Mouse (Mus musculus) heart, embryonic 11.5 days (tissue): ENCODE results near the gene Fam193a. TPM values are rescaled to one million over a fixed set of nuclear protein-coding genes. Genes with fewer than 3 reads are reported as not detected.

Experiments used
- ATAC-seq: fragments of 200-750 bp; cut with Nextera tagmentation; replicated peaks from 2 replicates; pipeline ENCODE4 v1.8.0; 2017; ENCODE audit warnings: moderate library complexity; ENCODE audit not compliant: insufficient number of reproducible peaks, low FRiP score, low TSS enrichment
- H3K27ac ChIP-seq: fragments of 300-500 bp; sonication (generic); 2 replicates; pipeline ENCODE4 v1.5.1; 2014; ENCODE audit warnings: mild to moderate bottlenecking, low read depth, low read length
- H3K27me3 ChIP-seq: fragments of 300-500 bp; sonication (generic); 2 replicates; pipeline ENCODE4 v1.6.1; 2014; ENCODE audit warnings: mild to moderate bottlenecking, low read length, mixed read lengths; ENCODE audit not compliant: control insufficient read depth, insufficient read depth
- H3K36me3 ChIP-seq: fragments of 300-500 bp; sonication (generic); 2 replicates; pipeline ENCODE4 v1.6.1; 2014; ENCODE audit warnings: mild to moderate bottlenecking, low read length, moderate library complexity, mixed read lengths; ENCODE audit not compliant: control insufficient read depth, insufficient read depth
- H3K4me1 ChIP-seq: fragments of 300-500 bp; sonication (generic); 2 replicates; pipeline ENCODE4 v1.6.1; 2014; ENCODE audit warnings: low read length; ENCODE audit not compliant: control insufficient read depth, insufficient read depth
- H3K4me2 ChIP-seq: fragments of 300-500 bp; sonication (generic); 2 replicates; pipeline ENCODE4 v1.6.1; 2014; ENCODE audit warnings: mild to moderate bottlenecking, moderate library complexity
- H3K4me3 ChIP-seq: fragments of 300-500 bp; sonication (generic); 2 replicates; pipeline ENCODE4 v1.5.1; 2014; ENCODE audit warnings: low read depth, low read length
- H3K9ac ChIP-seq: fragments of 300-500 bp; sonication (generic); 2 replicates; pipeline ENCODE4 v1.6.1; 2014; ENCODE audit warnings: mild to moderate bottlenecking, low read depth, low read length, moderate library complexity
- H3K9me3 ChIP-seq: fragments of 300-500 bp; sonication (generic); replicated peaks from 2 replicates; pipeline ENCODE4 v1.6.1; 2016; ENCODE audit warnings: low read length; ENCODE audit not compliant: control insufficient read depth
- WGBS: fragments of 180-500 bp; shearing (Covaris S2); extraction: QIAGEN DNeasy Blood & Tissue Kit; methylation state at CpG from one replicate; pipeline ENCODE4 v1.1.7; 2014; ENCODE audit not compliant: insufficient replicate concordance; 5-methylcytosine and 5-hydroxymethylcytosine counted together
- polyA plus RNA-seq: library from polyadenylated mRNA; unstranded; fragments of >200 nt; fragmentation: Nextera tagmentation; extraction: Ambion mirVana; gene quantifications from 2 replicates; pipeline ENCODE4 v1.2.1, GENCODE M21; 2014

Fam193a gene
- polyA plus RNA-seq, 1 experiment from 2014 or later, result 12.0 TPM

DNA sequence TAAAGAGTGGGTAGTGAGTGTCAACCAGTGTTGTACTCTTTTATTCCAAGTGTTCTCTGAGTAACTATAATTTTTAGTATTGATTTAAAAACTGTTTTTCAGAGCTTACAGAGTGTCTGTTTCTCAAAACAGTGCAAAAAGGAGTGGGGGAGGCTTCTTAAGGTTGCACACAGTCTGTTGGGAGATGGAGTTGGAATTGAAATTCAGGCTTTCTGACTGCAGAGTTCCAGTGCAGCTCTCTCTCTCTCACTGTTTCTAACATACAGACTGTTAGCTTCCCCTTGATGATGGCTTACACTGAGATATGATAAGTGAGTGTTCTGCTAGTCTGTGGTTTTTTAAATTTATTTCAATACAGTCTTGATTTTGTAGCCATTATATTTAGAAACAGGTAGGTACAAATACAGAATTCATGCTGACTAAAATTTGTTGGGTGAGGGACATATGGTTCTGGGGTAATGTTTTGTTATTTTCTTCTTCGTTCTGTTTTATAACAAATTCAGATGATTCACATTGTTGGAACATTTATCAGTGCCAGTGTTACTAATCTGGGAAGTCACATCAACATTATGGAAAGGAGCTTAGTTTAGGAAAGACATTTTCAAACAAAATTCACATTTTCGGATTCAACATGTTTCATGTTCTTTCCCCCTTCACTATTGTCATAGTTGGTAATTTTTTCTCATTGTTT lies 26.3 kb downstream of the Fam193a start:
- Histone ChIP-seq H3K27me3 (no peaks in the 10 kb centered on the region), H3K9ac (no peak overlapping the region), H3K4me2 (no peak overlapping the region), H3K9me3 (no peaks in the 10 kb centered on the region), H3K27ac (no peak overlapping the region), H3K36me3 (no peaks in the 10 kb centered on the region), H3K4me1 (0 out of 2 replicates have a peak, but pooled peaks cover 5% of the 10 kb centered on the region), H3K4me3 (no peak overlapping the region)
- 81% methylated on average over 2 of the region's 2 CpGs for WGBS
- no peak for ATAC-seq

DNA sequence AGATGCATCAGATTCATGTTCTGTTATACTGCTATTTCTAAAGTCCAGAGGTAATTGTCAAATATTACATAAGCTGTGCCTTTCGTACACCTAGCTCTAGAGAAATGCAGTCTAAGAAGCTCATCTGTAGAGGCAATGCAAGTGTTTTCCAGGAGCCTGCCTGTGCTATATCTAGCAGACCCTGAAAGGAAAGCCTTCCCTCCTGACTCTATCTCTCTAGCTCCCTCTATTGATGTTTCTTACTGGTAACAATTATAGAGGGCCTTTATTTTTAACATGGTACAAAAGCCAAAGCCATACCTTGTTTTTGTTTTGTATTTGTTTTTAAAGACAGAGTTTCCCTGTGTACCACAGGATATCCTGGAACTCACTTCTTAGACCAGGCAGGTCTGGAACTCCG lies 28.1 kb downstream of the Fam193a start:
- no peak overlapping the region for H3K27ac ChIP-seq

DNA sequence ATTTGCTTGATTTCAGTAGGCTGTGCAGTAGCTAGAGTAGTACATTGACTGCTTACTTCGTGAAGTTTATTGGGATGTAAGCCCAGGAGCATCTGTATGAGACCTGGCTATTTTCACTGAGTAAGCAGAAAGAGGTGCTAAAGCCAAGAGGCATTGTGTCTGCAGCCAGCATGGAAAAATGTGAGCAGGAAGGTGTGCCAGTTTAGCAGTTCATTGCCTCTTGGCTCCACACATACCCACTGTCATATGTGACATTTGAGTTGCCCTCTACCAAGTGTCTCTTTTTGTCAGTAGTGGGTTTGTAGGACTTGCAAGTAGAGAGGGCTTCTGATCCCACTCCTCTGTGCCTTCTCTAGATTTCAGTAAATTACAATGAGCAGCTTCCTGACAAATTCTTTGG lies 28.6 kb downstream of the Fam193a start:
- 77% methylated on average over 1 of the region's 1 CpGs for WGBS
- Histone ChIP-seq H3K9ac (no peak overlapping the region), H3K27ac (no peak overlapping the region), H3K36me3 (no peaks in the 10 kb centered on the region), H3K9me3 (no peaks in the 10 kb centered on the region), H3K27me3 (no peaks in the 10 kb centered on the region), H3K4me2 (no peak overlapping the region), H3K4me3 (no peak overlapping the region), H3K4me1 (peaks cover 8% of the 10 kb centered on the region; the same call in 1 of the 2 replicates)
- no peak for ATAC-seq

More for the DNA sequence above, 28.1 kb downstream of the Fam193a start:
- H3K27me3 ChIP-seq, result no peaks in the 10 kb centered on the region
- no peak overlapping the region for H3K9ac ChIP-seq
- H3K4me2 ChIP-seq, result no peak overlapping the region
- H3K4me3 ChIP-seq, result no peak overlapping the region
- no peaks in the 10 kb centered on the region for H3K9me3 ChIP-seq
- ATAC-seq, result no peak
- H3K4me1 ChIP-seq, result 0 out of 2 replicates have a peak, but pooled peaks cover 5% of the 10 kb centered on the region
- WGBS, result 91% methylated on average over 2 of the region's 2 CpGs
- no peaks in the 10 kb centered on the region for H3K36me3 ChIP-seq

DNA sequence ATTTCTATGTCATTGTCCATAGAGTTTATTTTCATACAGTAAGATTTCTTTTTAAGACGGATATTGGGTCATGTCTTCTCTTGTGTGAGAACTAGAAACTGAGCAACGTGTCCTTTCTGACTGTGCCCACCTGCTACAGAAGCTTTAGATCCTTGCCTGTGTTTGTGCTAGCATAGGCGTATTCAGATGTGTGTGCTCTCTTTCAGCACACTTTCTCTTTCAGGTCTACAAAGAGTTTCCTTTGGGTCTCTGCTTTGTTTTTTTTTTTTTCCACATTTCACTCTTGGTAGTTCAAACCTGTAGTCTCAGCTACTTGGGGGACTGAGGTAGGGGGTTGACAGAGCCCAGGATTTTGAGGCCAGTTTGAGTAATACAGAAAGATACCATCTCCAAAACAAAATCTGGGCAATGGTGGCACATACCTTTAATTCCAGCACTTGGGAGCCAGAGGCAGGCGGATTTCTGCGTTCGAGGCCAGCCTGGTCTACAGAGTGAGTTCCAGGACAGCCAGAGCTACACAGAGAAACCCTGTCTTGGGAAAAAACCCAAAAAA lies 37.7 kb downstream of the Fam193a start:
- Histone ChIP-seq H3K4me2 (no peak overlapping the region), H3K27ac (no peak overlapping the region), H3K9me3 (no peaks in the 10 kb centered on the region), H3K27me3 (no peaks in the 10 kb centered on the region), H3K36me3 (no peaks in the 10 kb centered on the region), H3K4me3 (no peak overlapping the region), H3K4me1 (peaks cover 30% of the 10 kb centered on the region), H3K9ac (no peak overlapping the region)
- WGBS, result 84% methylated on average over 6 of the region's 6 CpGs
- no peak for ATAC-seq

DNA sequence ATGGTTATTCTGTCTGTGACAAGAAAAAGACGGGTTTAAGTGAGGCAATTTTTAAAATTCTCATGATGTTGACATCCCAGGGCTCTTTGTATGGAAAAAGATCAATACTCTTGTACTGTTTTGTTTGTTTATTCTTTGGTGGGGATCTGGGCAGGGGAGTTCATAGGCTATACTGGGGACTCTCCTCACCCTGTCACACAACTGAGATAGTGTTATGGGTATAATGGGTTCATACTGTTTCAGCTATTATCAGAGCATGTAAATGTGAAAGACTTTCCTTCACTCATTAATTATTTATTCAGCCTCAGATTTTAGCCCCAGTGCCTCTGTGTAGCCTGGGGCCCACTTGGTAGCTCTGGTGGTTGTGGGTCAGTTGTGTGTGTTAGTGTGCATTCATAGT lies 39.3 kb downstream of the Fam193a start:
- Histone ChIP-seq H3K4me2 (no peak overlapping the region), H3K4me3 (no peak overlapping the region), H3K27me3 (no peaks in the 10 kb centered on the region), H3K27ac (no peak overlapping the region), H3K4me1 (peaks cover 24% of the 10 kb centered on the region), H3K9me3 (no peaks in the 10 kb centered on the region), H3K36me3 (no peaks in the 10 kb centered on the region), H3K9ac (no peak overlapping the region)
- WGBS, result 88% methylated on average over 1 of the region's 1 CpGs
- ATAC-seq, result no peak

DNA sequence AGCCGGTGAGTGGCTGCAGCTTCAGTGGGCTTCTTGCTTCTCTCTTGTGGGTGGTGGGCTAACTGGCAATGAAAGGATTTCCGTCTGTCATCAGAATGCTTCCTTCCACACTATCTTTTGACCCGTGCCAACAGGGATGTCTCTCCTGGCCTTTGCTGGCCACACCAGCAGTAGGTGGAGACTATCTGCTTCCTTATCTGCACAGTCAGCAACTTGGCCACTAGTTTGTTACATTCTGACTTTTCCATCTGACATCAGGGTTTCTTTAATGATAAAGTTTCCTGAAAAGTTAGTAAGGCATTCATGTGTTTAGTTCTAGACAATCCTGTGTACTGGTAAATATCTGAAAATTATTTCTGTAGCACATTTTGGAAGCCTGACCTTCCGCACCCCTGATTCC lies 41.1 kb downstream of the Fam193a start:
- ATAC-seq, result no peak
- Histone ChIP-seq H3K4me1 (peaks cover 21% of the 10 kb centered on the region), H3K9ac (no peak overlapping the region), H3K4me3 (no peak overlapping the region), H3K36me3 (no peaks in the 10 kb centered on the region), H3K4me2 (no peak overlapping the region), H3K9me3 (no peaks in the 10 kb centered on the region), H3K27ac (no peak overlapping the region), H3K27me3 (no peaks in the 10 kb centered on the region)
- 43% methylated on average over 4 of the region's 4 CpGs for WGBS

DNA sequence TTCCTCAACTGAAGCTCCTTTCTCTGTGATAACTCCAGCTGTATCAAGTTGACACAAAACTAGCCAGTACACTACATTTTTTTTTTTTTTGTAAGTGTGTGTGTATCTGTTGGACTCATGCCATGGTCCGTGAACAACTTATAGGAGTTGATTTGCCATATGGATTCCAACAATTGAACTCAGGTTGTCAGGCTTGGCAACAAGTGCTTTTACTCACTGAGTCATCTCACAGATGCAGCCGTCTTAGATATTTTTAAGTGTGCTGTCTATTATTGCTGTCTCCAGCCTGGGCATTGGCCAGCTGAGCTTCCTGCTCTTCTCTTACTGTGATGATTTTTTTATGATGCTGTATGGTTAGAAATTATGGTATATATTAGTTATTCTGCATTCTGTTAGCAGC lies 44.2 kb downstream of the Fam193a start:
- WGBS, result 77% methylated on average over 2 of the region's 2 CpGs
- H3K36me3 ChIP-seq, result peaks cover 3% of the 10 kb centered on the region; the same call in 1 of the 2 replicates
- H3K27me3 ChIP-seq, result no peaks in the 10 kb centered on the region
- no peak for ATAC-seq
- H3K4me1 ChIP-seq, result peaks cover 20% of the 10 kb centered on the region
- H3K4me3 ChIP-seq, result no peak overlapping the region
- no peak overlapping the region for H3K27ac ChIP-seq
- no peak overlapping the region for H3K9ac ChIP-seq
- H3K4me2 ChIP-seq, result no peak overlapping the region
- H3K9me3 ChIP-seq, result no peaks in the 10 kb centered on the region

DNA sequence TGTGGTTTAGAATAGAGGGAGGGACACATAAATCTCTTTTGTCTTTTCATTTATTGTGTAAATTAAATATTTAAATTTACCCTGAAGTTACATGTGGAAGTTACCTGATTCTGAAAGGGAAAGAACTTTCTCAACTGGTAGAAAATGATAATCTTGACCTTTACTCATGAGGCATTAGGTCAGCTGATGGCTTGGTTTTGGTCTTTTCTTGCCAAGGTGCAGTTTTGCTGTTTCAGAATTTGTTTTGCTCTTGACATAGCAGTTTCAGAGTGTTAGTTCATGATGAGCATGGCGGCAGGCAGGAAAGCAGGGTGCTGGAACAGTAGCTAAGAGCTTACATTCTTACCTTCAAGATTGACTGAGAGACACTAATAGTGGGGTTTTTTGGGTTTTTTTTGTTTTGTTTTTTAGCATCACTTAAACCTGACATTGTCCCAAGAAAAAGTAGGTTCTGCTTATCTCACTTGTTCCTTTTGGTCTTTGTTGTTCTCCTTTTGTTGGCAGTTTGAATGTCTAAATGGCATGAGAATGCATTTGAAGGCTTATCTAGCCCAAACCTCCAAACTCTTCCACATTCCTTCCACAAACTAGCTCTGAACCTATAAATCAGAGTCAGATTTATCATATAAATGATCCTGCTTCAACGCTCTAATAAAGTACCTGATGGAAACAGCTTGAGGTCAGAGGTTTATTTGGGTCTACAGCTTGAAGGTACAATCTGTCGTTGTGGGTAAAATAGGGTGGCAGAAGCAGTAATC lies 47.7 kb downstream of the Fam193a start:
- no peak overlapping the region for H3K4me2 ChIP-seq
- no peak overlapping the region for H3K9ac ChIP-seq
- peaks cover 6% of the 10 kb centered on the region; the same call in 1 of the 2 replicates for H3K4me1 ChIP-seq
- H3K36me3 ChIP-seq, result peaks cover 16% of the 10 kb centered on the region
- no peak overlapping the region for H3K4me3 ChIP-seq
- no peaks in the 10 kb centered on the region for H3K9me3 ChIP-seq
- no peaks in the 10 kb centered on the region for H3K27me3 ChIP-seq
- ATAC-seq, result no peak
- H3K27ac ChIP-seq, result no peak overlapping the region
- WGBS, result 92% methylated on average over 3 of the region's 3 CpGs
